Mouse (Mus musculus) hindbrain, embryonic 15.5 days (tissue): ENCODE measurements around the gene Timm17b. TPM values are rescaled to one million over a fixed set of nuclear protein-coding genes. Genes with fewer than 3 reads are reported as not detected.

Experiments
- ATAC-seq: fragments of 200-750 bp; cut with Nextera tagmentation; 2 replicates; pipeline ENCODE4 v1.8.0; 2017; ENCODE audit warnings: low read depth, moderate number of reproducible peaks, moderate TSS enrichment; ENCODE audit not compliant: low FRiP score
- H3K27ac ChIP-seq: fragments of 300-500 bp; sonication (generic); replicated peaks from 2 replicates; pipeline ENCODE4 v1.5.1; 2015; ENCODE audit warnings: mild to moderate bottlenecking, inconsistent platforms
- H3K27me3 ChIP-seq: fragments of 300-500 bp; sonication (generic); 2 replicates; pipeline ENCODE4 v1.6.1; 2015; ENCODE audit warnings: control low read depth, inconsistent platforms
- H3K36me3 ChIP-seq: fragments of 300-500 bp; sonication (generic); 2 replicates; pipeline ENCODE4 v1.6.1; 2015; ENCODE audit warnings: control low read depth, inconsistent platforms
- H3K4me1 ChIP-seq: fragments of 300-500 bp; sonication (generic); replicated peaks from 2 replicates; pipeline ENCODE4 v1.6.1; 2015; ENCODE audit warnings: control low read depth, inconsistent platforms
- H3K4me2 ChIP-seq: fragments of 300-500 bp; sonication (generic); 2 replicates; pipeline ENCODE4 v1.6.1; 2015; ENCODE audit warnings: moderate library complexity, mild to moderate bottlenecking, inconsistent platforms
- H3K4me3 ChIP-seq: fragments of 300-500 bp; sonication (generic); 2 replicates; pipeline ENCODE4 v1.5.1; 2015; ENCODE audit warnings: mild to moderate bottlenecking, inconsistent platforms
- H3K9ac ChIP-seq: fragments of 300-500 bp; sonication (generic); 2 replicates; pipeline ENCODE4 v1.6.1; 2015; ENCODE audit warnings: inconsistent platforms
- H3K9me3 ChIP-seq: fragments of 300-500 bp; sonication (generic); 2 replicates; pipeline ENCODE4 v1.6.1; 2016; ENCODE audit warnings: control low read depth, inconsistent platforms
- WGBS: fragments of 180-500 bp; shearing (Covaris S2); methylation state at CpG from one replicate; pipeline ENCODE4 v1.1.7; 2015; 5-methylcytosine and 5-hydroxymethylcytosine counted together
- polyA plus RNA-seq: library from polyadenylated mRNA; unstranded; fragments of >200 nt; fragmentation: Nextera tagmentation; extraction: Ambion mirVana; gene quantifications from 2 replicates; pipeline ENCODE4 v1.2.1, GENCODE M21; 2015

Timm17b gene
- 155 and 158 TPM in 2 replicates for polyA plus RNA-seq

- Histone ChIP-seq H3K9me3 (no peaks in the 10 kb centered on the region), H3K4me3 (peak within 1 kb of the TSS; percentile 66), H3K27me3 (no peaks in the 10 kb centered on the region), H3K36me3 (peaks cover 13% of the 10 kb centered on the region), H3K27ac (peak within 1 kb of the TSS; percentile 93), H3K4me1 (peaks cover 17% of the 10 kb centered on the region), H3K4me2 (peak within 1 kb of the TSS; percentile 59), H3K9ac (peak within 1 kb of the TSS; percentile 60)
- ATAC-seq: peak; percentile 98
- 15% methylated on average over 61 of the region's 62 CpGs for WGBS
These were observed at the start of gene Timm17b, which contains the start of gene Pqbp1 for GRCm38 (mm10) chrX:7898880-7899874. Gene Timm17b (plus strand): TSS chrX:7899357. Gene Pqbp1 (minus strand): TSS chrX:7899269.

DNA sequence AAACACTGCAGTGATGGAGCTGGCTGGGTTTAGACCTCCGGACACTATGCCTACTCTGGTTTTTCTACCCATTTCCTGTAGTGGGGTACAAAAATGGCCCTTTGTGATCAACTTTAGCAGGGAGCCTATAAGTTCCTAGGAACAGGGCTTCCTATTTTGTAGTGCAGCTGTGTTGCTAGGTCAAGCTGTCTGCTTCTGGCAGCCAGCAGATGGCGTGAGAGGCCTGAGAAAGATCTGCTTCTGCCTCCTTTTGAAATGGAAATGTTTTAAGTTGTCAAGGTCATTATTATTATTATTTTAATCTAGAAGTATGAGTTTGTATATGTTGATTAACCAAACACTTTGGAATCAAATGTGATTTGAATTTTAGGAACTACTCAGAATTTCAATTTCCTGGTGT, 44.6 kb upstream of the Timm17b start:
- Histone ChIP-seq H3K36me3 (peaks cover 2% of the 10 kb centered on the region; the same call in 1 of the 2 replicates), H3K9me3 (no peaks in the 10 kb centered on the region), H3K4me3 (no peak overlapping the region), H3K27ac (no peak overlapping the region), H3K9ac (no peak overlapping the region), H3K4me2 (no peak overlapping the region), H3K27me3 (no peaks in the 10 kb centered on the region), H3K4me1 (no peaks in the 10 kb centered on the region)
- 38% methylated on average over 2 of the region's 2 CpGs for WGBS
- ATAC-seq: no peak

DNA sequence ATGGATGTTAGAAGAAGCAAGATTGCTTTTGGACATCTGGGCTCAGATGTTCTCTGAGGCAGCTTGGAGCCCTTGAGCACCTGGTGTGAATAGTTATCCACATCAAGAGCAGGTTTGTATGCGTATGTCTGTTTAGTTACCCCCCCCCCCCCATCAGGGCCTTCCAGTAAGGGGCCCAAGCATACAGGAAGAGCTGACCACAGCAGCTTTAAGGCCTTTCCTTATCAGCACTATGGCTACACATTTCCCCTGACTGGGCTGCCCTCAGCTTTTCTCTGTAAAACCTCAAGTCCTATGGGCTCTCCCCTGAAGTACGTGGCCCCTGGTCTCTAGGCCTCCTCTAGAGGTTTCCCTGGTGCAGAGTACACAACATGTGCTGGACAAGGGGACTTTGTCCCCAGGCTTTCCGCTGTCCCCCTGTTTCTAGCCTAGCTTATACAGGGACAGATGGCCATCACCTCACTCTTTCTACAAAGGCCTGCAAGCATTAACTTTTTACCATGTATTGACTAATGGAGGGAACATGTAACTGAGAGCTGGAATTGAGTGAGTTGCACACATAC, 39.9 kb upstream of the Timm17b start:
- H3K4me2 ChIP-seq: no peak overlapping the region
- no peak overlapping the region for H3K27ac ChIP-seq
- no peak overlapping the region for H3K4me3 ChIP-seq
- no peak for ATAC-seq
- 86% methylated on average over 3 of the region's 3 CpGs for WGBS
- no peak overlapping the region for H3K9ac ChIP-seq
- H3K36me3 ChIP-seq: no peaks in the 10 kb centered on the region
- H3K27me3 ChIP-seq: no peaks in the 10 kb centered on the region
- H3K4me1 ChIP-seq: no peaks in the 10 kb centered on the region
- H3K9me3 ChIP-seq: no peaks in the 10 kb centered on the region

DNA sequence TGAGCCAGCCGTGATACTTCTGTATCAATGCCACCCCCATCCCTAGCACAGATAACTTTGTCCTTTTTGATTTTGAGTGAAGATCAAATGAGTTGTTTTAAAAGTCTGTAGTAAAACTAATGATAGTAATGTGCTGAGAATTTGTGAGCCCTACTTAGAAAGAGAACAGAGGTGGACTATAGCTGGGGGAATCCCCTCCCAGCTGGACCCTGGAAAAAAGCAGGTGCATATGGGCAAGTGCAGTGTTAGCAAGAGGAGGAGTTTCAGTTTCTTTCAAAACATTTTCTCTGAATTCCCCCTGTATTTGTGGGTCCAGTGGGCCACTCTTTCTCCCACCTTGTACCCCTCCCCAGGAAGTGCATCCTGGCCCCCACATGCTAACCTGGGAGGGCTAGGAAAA, 36.0 kb upstream of the Timm17b start:
- Histone ChIP-seq H3K27ac (no peak overlapping the region), H3K9ac (no peak overlapping the region), H3K9me3 (no peaks in the 10 kb centered on the region), H3K27me3 (no peaks in the 10 kb centered on the region), H3K4me1 (no peaks in the 10 kb centered on the region), H3K4me2 (no peak overlapping the region), H3K36me3 (peaks cover under 1% of the 10 kb centered on the region; the same call in 1 of the 2 replicates), H3K4me3 (no peak overlapping the region)
- whole genome bisulfite sequencing: 95% methylated on average over 1 of the region's 1 CpGs
- ATAC-seq: no peak

GRCm38 (mm10) chrX:7864551-7864950, 34.6 kb upstream of the Timm17b start:
- Histone ChIP-seq H3K36me3 (peaks cover 3% of the 10 kb centered on the region; the same call in 1 of the 2 replicates), H3K4me3 (no peak overlapping the region), H3K27me3 (no peaks in the 10 kb centered on the region), H3K9me3 (no peaks in the 10 kb centered on the region), H3K27ac (no peak overlapping the region), H3K4me1 (no peaks in the 10 kb centered on the region), H3K9ac (no peak overlapping the region), H3K4me2 (no peak overlapping the region)
- 62% methylated on average over 3 of the region's 3 CpGs for WGBS
- ATAC-seq: no peak

DNA sequence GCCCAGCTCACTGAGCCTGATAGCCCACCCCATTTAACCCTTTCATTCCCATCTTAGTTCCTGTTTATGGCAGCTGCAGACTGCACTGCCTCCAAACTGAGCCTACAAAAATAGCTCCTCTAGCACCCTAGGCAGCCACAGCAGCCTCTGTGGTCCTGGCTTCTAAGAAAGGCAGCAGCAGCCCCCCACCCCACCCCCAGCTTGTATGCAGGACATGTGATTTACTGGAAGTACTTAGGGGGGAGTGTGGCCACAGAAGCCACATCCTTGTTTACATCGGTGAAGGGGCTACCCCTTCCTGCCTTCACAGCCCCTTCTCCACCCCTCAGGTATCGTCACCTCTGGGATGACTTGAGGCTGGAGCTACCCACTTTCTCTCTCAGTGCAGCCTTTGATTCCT, 33.8 kb upstream of the Timm17b start:
- no peak overlapping the region for H3K4me3 ChIP-seq
- no peak overlapping the region for H3K9ac ChIP-seq
- no peaks in the 10 kb centered on the region for H3K27me3 ChIP-seq
- no peaks in the 10 kb centered on the region for H3K4me1 ChIP-seq
- 83% methylated on average over 2 of the region's 2 CpGs for WGBS
- no peak overlapping the region for H3K4me2 ChIP-seq
- no peak overlapping the region for H3K27ac ChIP-seq
- peaks cover 3% of the 10 kb centered on the region; the same call in 1 of the 2 replicates for H3K36me3 ChIP-seq
- no peaks in the 10 kb centered on the region for H3K9me3 ChIP-seq
- no peak for ATAC-seq

DNA sequence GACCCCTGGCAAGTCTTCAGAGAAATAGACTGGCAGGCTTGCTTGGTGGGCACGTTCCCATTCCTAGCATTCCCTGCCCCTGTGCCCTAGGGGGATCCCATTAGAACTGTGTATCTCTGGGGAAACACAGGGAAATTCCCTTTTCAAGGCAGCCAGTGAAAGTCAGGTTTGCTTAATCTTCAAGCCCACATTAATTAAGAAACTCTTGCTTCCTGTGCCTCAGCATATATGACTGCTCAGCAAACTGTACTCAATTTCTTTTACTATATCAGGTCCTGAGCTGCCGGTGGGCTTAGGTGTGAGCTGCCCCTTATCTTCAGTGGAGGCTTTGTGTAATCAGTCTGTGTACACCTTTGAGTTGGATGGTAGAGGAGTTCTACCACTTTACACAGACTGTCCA, 33.4 kb upstream of the Timm17b start:
- no peak for ATAC-seq
- no peak overlapping the region for H3K4me3 ChIP-seq
- 71% methylated on average over 2 of the region's 2 CpGs for WGBS
- H3K9ac ChIP-seq: no peak overlapping the region
- H3K4me2 ChIP-seq: no peak overlapping the region
- no peaks in the 10 kb centered on the region for H3K4me1 ChIP-seq
- no peaks in the 10 kb centered on the region for H3K9me3 ChIP-seq
- no peaks in the 10 kb centered on the region for H3K27me3 ChIP-seq
- H3K27ac ChIP-seq: no peak overlapping the region
- H3K36me3 ChIP-seq: peaks cover 3% of the 10 kb centered on the region; the same call in 1 of the 2 replicates

DNA sequence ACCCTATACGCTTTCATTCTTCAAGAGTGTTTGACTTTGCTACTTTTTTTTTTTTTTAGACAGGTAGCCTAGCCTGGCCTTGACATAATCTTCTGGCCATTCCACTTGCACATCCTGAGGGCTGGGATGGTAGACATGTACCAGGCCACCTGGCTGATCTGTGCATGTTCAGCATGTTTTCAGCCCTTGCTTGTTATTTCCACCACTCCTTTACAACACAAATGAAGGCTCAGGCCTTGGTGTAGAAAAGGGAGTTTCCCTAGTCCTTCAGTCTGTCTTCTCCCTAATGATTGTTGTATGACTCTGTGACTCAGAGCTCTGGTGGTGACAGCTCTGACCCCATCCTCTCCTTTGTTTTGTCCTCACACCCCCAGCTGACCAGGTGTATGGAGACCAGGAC, 32.0 kb upstream of the Timm17b start:
- peaks cover 3% of the 10 kb centered on the region; the same call in 1 of the 2 replicates for H3K36me3 ChIP-seq
- H3K4me2 ChIP-seq: no peak overlapping the region
- ATAC-seq: no peak
- no peaks in the 10 kb centered on the region for H3K4me1 ChIP-seq
- H3K4me3 ChIP-seq: no peak overlapping the region
- WGBS: 100% methylated on average over 1 of the region's 1 CpGs
- no peak overlapping the region for H3K27ac ChIP-seq
- H3K9ac ChIP-seq: no peak overlapping the region
- H3K9me3 ChIP-seq: no peaks in the 10 kb centered on the region
- no peaks in the 10 kb centered on the region for H3K27me3 ChIP-seq

- WGBS: 44% methylated on average over 2 of the region's 2 CpGs
- Histone ChIP-seq H3K9ac (no peak overlapping the region), H3K36me3 (peaks cover 7% of the 10 kb centered on the region; the same call in 1 of the 2 replicates), H3K27me3 (no peaks in the 10 kb centered on the region), H3K27ac (no peak overlapping the region), H3K4me3 (no peak overlapping the region), H3K4me2 (no peak overlapping the region), H3K4me1 (no peaks in the 10 kb centered on the region), H3K9me3 (no peaks in the 10 kb centered on the region)
- no peak for ATAC-seq
These were observed 30.7 kb upstream of the Timm17b start for GRCm38 (mm10) chrX:7868506-7868905.

- H3K36me3 ChIP-seq: peaks cover 7% of the 10 kb centered on the region; the same call in 1 of the 2 replicates
- H3K9ac ChIP-seq: no peak overlapping the region
- no peak for ATAC-seq
- no peak overlapping the region for H3K4me2 ChIP-seq
- no peaks in the 10 kb centered on the region for H3K27me3 ChIP-seq
- H3K4me1 ChIP-seq: no peaks in the 10 kb centered on the region
- no peak overlapping the region for H3K4me3 ChIP-seq
- WGBS: 45% methylated on average over 3 of the region's 3 CpGs
- H3K27ac ChIP-seq: no peak overlapping the region
- no peaks in the 10 kb centered on the region for H3K9me3 ChIP-seq
These were observed 29.3 kb upstream of the Timm17b start for GRCm38 (mm10) chrX:7869826-7870225.

- ATAC-seq: peak; percentile 91
- Histone ChIP-seq H3K27me3 (no peaks in the 10 kb centered on the region), H3K4me2 (peak within 1 kb of the TSS; percentile 84), H3K36me3 (no peaks in the 10 kb centered on the region), H3K9ac (peak within 1 kb of the TSS; percentile 66), H3K4me1 (peaks cover 15% of the 10 kb centered on the region; the same call in 1 of the 2 replicates), H3K4me3 (peak within 1 kb of the TSS; percentile 58), H3K9me3 (no peaks in the 10 kb centered on the region), H3K27ac (peak within 1 kb of the TSS; percentile 73)
- WGBS: 12% methylated on average over 37 of the region's 38 CpGs
These were observed 21.1 kb upstream of the Timm17b start, which contains the start of gene Pim2 for GRCm38 (mm10) chrX:7878007-7878419. Gene Pim2 (plus strand): TSS chrX:7878262.

GRCm38 (mm10) chrX:7878495-7878894, 20.7 kb upstream of the Timm17b start:
- peak; percentile 63 for ATAC-seq
- Histone ChIP-seq H3K9ac (peak overlapping the region; percentile 66), H3K27me3 (no peaks in the 10 kb centered on the region), H3K36me3 (no peaks in the 10 kb centered on the region), H3K27ac (peak overlapping the region; percentile 73), H3K4me2 (peak overlapping the region; percentile 84), H3K9me3 (no peaks in the 10 kb centered on the region), H3K4me3 (peak overlapping the region; percentile 58), H3K4me1 (peaks cover 15% of the 10 kb centered on the region; the same call in 1 of the 2 replicates)
- WGBS: 21% methylated on average over 21 of the region's 21 CpGs
